Mouse (Mus musculus) heart, embryonic 15.5 days (tissue): Measurements from ENCODE around the gene Edc3. TPM values are rescaled to one million over a fixed set of nuclear protein-coding genes. Genes with fewer than 3 reads are reported as not detected.

ENCODE experiments used
- ATAC-seq: fragments of 200-750 bp; cut with Nextera tagmentation; replicated peaks from 2 replicates; pipeline ENCODE4 v1.8.0; 2017; ENCODE audit warnings: low read depth, moderate TSS enrichment; ENCODE audit not compliant: insufficient number of reproducible peaks, insufficient read depth, low FRiP score
- H3K27ac ChIP-seq: fragments of 300-500 bp; sonication (generic); 2 replicates; pipeline ENCODE4 v1.5.1; 2015; ENCODE audit warnings: mild to moderate bottlenecking, inconsistent platforms
- H3K27me3 ChIP-seq: fragments of 300-500 bp; sonication (generic); 2 replicates; pipeline ENCODE4 v1.6.1; 2015; ENCODE audit warnings: inconsistent platforms
- H3K36me3 ChIP-seq: fragments of 300-500 bp; sonication (generic); 2 replicates; pipeline ENCODE4 v1.6.1; 2015; ENCODE audit warnings: mild to moderate bottlenecking, inconsistent platforms
- H3K4me1 ChIP-seq: fragments of 300-500 bp; sonication (generic); replicated peaks from 2 replicates; pipeline ENCODE4 v1.6.1; 2015; ENCODE audit warnings: inconsistent platforms
- H3K4me2 ChIP-seq: fragments of 300-500 bp; sonication (generic); 2 replicates; pipeline ENCODE4 v1.6.1; 2015; ENCODE audit warnings: inconsistent platforms, mild to moderate bottlenecking, moderate library complexity
- H3K4me3 ChIP-seq: fragments of 300-500 bp; sonication (generic); 2 replicates; pipeline ENCODE4 v1.5.1; 2015; ENCODE audit warnings: mild to moderate bottlenecking, inconsistent platforms
- H3K9ac ChIP-seq: fragments of 300-500 bp; sonication (generic); 2 replicates; pipeline ENCODE4 v1.6.1; 2015; ENCODE audit warnings: mild to moderate bottlenecking, inconsistent platforms
- H3K9me3 ChIP-seq: fragments of 300-500 bp; sonication (generic); replicated peaks from 2 replicates; pipeline ENCODE4 v1.6.1; 2016; ENCODE audit warnings: inconsistent platforms
- WGBS: fragments of 180-500 bp; shearing (Covaris S2); methylation state at CpG from one replicate; pipeline ENCODE4 v1.1.7; 2015; ENCODE audit warnings: mixed read lengths; 5-methylcytosine and 5-hydroxymethylcytosine counted together
- polyA plus RNA-seq: library from polyadenylated mRNA; unstranded; fragments of >200 nt; fragmentation: Nextera tagmentation; extraction: Ambion mirVana; gene quantifications from 2 replicates; pipeline ENCODE4 v1.2.1, GENCODE M21; 2015

The Edc3 gene
- polyA plus RNA-seq, 1 experiment from 2014 or later = 13.5 TPM

DNA sequence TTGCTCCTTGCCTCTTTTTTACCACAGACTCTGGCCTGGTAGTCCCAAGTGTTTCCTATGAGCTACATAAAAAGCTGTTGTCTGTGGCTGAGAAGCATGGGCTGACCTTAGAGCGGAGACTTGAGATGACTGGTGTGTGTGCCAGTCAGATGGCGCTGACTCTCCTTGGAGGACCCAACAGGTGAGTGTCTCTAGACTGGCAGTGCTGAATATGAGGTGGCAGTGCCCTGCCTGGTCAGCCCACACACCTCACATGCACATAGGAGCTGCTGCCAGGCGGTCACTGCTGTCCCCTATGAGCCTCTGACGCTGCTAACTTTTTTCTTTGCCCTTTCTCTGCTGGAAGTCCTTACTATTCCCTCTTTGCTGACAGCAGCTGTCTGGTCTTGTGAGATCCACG lies 31.5 kb downstream of the Edc3 start:
- H3K27ac ChIP-seq = no peak overlapping the region
- peaks cover 9% of the 10 kb centered on the region; the same call in 1 of the 2 replicates for H3K36me3 ChIP-seq
- 89% methylated on average over 5 of the region's 5 CpGs for WGBS
- H3K27me3 ChIP-seq = no peaks in the 10 kb centered on the region
- H3K4me2 ChIP-seq = no peak overlapping the region
- H3K4me1 ChIP-seq = peaks cover 8% of the 10 kb centered on the region; the same call in 1 of the 2 replicates
- H3K9me3 ChIP-seq = no peaks in the 10 kb centered on the region
- H3K9ac ChIP-seq = no peak overlapping the region
- no peak for ATAC-seq
- H3K4me3 ChIP-seq = no peak overlapping the region

- Histone ChIP-seq H3K4me2 (no peak overlapping the region), H3K9me3 (no peaks in the 10 kb centered on the region), H3K4me3 (no peak overlapping the region), H3K9ac (no peak overlapping the region), H3K4me1 (peaks cover 8% of the 10 kb centered on the region; the same call in 1 of the 2 replicates), H3K36me3 (peaks cover 50% of the 10 kb centered on the region), H3K27ac (no peak overlapping the region), H3K27me3 (no peaks in the 10 kb centered on the region)
- WGBS = 61% methylated on average over 3 of the region's 3 CpGs
- ATAC-seq = no peak
Observed at GRCm38 (mm10) chr9:57744462-57745091, 36.2 kb downstream of the Edc3 start.

- no peak for ATAC-seq
- 56% methylated on average over 1 of the region's 1 CpGs for WGBS
- H3K27ac ChIP-seq = 0 out of 2 replicates have a peak overlapping the region, but pooled peaks have one; percentile 5
- no peaks in the 10 kb centered on the region for H3K27me3 ChIP-seq
- H3K9ac ChIP-seq = no peak overlapping the region
- H3K4me1 ChIP-seq = peaks cover 8% of the 10 kb centered on the region; the same call in 1 of the 2 replicates
- H3K4me2 ChIP-seq = no peak overlapping the region
- H3K36me3 ChIP-seq = peaks cover 70% of the 10 kb centered on the region
- no peak overlapping the region for H3K4me3 ChIP-seq
- H3K9me3 ChIP-seq = no peaks in the 10 kb centered on the region
Observed at GRCm38 (mm10) chr9:57747067-57747466, 38.7 kb downstream of the Edc3 start.

GRCm38 (mm10) chr9:57748137-57748536 lies 39.8 kb downstream of the Edc3 start:
- peaks cover 8% of the 10 kb centered on the region; the same call in 1 of the 2 replicates for H3K4me1 ChIP-seq
- peaks cover 81% of the 10 kb centered on the region for H3K36me3 ChIP-seq
- no peaks in the 10 kb centered on the region for H3K9me3 ChIP-seq
- no peaks in the 10 kb centered on the region for H3K27me3 ChIP-seq
- H3K9ac ChIP-seq = no peak overlapping the region
- 0 out of 2 replicates have a peak overlapping the region, but pooled peaks have one; percentile 5 for H3K27ac ChIP-seq
- H3K4me3 ChIP-seq = no peak overlapping the region
- H3K4me2 ChIP-seq = no peak overlapping the region
- no peak for ATAC-seq
- WGBS = 80% methylated on average over 6 of the region's 6 CpGs

- Histone ChIP-seq H3K36me3 (peaks cover 88% of the 10 kb centered on the region), H3K27me3 (no peaks in the 10 kb centered on the region), H3K4me3 (no peak overlapping the region), H3K9ac (no peak overlapping the region), H3K4me2 (no peak overlapping the region), H3K27ac (no peak overlapping the region), H3K4me1 (peaks cover 8% of the 10 kb centered on the region; the same call in 1 of the 2 replicates), H3K9me3 (no peaks in the 10 kb centered on the region)
- WGBS = 13% methylated on average over 1 of the region's 1 CpGs
- no peak for ATAC-seq
Observed at GRCm38 (mm10) chr9:57748831-57749230, 40.5 kb downstream of the Edc3 start.

GRCm38 (mm10) chr9:57750901-57751300 lies 42.6 kb downstream of the Edc3 start:
- Histone ChIP-seq H3K27me3 (no peaks in the 10 kb centered on the region), H3K4me2 (no peak overlapping the region), H3K9me3 (no peaks in the 10 kb centered on the region), H3K36me3 (peaks cover 97% of the 10 kb centered on the region), H3K9ac (no peak overlapping the region), H3K4me3 (no peak overlapping the region), H3K4me1 (peaks cover 8% of the 10 kb centered on the region; the same call in 1 of the 2 replicates), H3K27ac (no peak overlapping the region)
- 88% methylated on average over 7 of the region's 7 CpGs for WGBS
- no peak for ATAC-seq

DNA sequence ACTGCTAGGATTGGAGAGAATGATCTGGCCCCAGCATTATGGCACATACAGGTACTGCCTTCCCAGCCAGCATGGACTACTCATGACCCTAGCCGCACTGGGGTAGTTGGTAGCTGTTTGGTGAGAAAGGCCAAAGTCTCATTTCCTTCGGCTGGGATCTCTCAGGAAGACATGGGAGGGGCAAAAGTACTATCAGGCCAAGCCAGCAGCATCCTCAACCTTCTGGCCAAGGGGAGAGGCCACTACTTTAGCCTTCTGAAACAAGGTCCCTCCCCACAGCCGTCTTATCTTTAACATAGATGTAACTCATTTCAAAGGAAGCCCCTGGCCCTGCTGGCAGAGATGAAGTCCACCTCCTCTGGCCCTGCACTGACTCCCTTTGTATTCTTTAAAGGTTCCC lies 49.2 kb downstream of the Edc3 start:
- 71% methylated on average over 3 of the region's 3 CpGs for WGBS

DNA sequence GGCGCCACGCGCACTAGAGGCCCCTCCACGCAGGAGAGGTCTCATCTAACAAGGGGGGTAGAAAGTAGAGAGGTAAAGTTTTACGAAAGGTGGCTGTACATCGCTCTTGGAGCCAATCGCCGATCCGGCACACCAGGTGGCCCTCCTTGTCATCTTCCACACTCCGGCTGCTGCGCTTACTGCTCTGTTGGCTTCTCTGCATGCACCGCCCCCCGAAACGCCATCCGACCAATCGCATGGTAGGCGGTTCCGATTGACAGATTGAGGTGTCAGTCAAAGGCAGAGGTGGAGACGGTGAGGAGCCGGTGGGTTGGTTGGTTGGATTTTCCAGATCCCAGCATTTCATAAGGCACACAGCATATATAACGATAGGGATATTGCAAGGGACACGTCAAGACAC lies 50.2 kb downstream of the Edc3 start:
- peaks cover 74% of the 10 kb centered on the region for H3K36me3 ChIP-seq

More for the DNA sequence above, 49.2 kb downstream of the Edc3 start:
- Histone ChIP-seq H3K9me3 (no peaks in the 10 kb centered on the region), H3K27ac (no peak overlapping the region), H3K4me3 (no peak overlapping the region), H3K9ac (no peak overlapping the region), H3K4me1 (peaks cover 25% of the 10 kb centered on the region), H3K4me2 (no peak overlapping the region), H3K36me3 (peaks cover 83% of the 10 kb centered on the region), H3K27me3 (no peaks in the 10 kb centered on the region)
- ATAC-seq = no peak

GRCm38 (mm10) chr9:57759289-57759688 lies 50.9 kb downstream of the Edc3 start:
- WGBS = 16% methylated on average over 6 of the region's 6 CpGs
- peaks cover 40% of the 10 kb centered on the region for H3K4me1 ChIP-seq
- no peak; the same call in 1 of the 2 replicates for ATAC-seq
- H3K4me2 ChIP-seq = no peak overlapping the region
- no peak overlapping the region for H3K9ac ChIP-seq
- no peaks in the 10 kb centered on the region for H3K9me3 ChIP-seq
- H3K27ac ChIP-seq = 0 out of 2 replicates have a peak overlapping the region, but pooled peaks have one; percentile 8
- peaks cover 66% of the 10 kb centered on the region for H3K36me3 ChIP-seq
- H3K27me3 ChIP-seq = no peaks in the 10 kb centered on the region
- no peak overlapping the region for H3K4me3 ChIP-seq

More for the DNA sequence above, 50.2 kb downstream of the Edc3 start:
- H3K9ac ChIP-seq = no peak overlapping the region
- H3K4me1 ChIP-seq = peaks cover 34% of the 10 kb centered on the region
- H3K27me3 ChIP-seq = no peaks in the 10 kb centered on the region
- H3K27ac ChIP-seq = no peak overlapping the region
- H3K4me3 ChIP-seq = no peak overlapping the region
- 89% methylated on average over 22 of the region's 22 CpGs for WGBS
- ATAC-seq = no peak
- H3K9me3 ChIP-seq = no peaks in the 10 kb centered on the region
- H3K4me2 ChIP-seq = no peak overlapping the region

DNA sequence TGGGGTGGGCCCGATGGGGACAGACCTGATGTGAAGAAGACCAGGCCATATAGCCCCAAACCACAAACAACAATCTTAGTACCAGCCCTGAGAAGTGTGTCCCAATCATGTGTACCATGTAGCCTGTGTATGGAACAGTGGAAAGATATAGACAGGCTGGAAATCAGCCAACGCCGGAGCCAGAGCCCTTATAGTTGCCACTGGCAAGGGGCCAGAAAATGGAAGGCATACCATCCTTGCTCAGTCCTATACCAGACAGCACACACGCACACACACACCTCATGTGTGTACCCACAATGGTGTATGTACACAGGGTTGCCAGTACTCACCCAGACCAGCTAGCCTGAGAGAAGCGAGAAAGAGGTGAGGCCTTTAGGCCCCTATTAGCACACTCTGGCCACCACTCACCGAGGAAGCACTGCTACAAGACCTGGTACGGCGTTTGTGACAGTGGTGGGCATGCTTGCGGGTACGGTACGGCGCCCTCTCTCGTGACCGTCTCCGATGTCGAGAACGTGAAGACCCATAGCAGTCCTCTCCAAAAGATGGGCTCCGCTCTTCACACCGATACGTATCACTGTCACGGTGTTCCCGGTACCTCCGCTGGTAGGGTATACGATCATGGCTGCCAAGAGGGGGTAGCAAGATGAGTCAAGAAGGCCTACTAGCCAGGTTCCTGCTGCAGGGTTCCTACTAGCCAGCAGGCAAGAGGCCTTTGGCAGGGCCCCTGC lies 52.2 kb downstream of the Edc3 start:
- ATAC-seq = no peak
- no peak overlapping the region for H3K9ac ChIP-seq
- H3K4me1 ChIP-seq = peaks cover 40% of the 10 kb centered on the region
- peaks cover 53% of the 10 kb centered on the region for H3K36me3 ChIP-seq
- H3K27ac ChIP-seq = no peak overlapping the region
- no peak overlapping the region for H3K4me2 ChIP-seq
- 91% methylated on average over 24 of the region's 24 CpGs for WGBS
- H3K27me3 ChIP-seq = no peaks in the 10 kb centered on the region
- no peak overlapping the region for H3K4me3 ChIP-seq
- no peaks in the 10 kb centered on the region for H3K9me3 ChIP-seq

- no peak for ATAC-seq
- Histone ChIP-seq H3K4me3 (peak overlapping the region; percentile 16), H3K9me3 (no peaks in the 10 kb centered on the region), H3K27ac (peak overlapping the region; percentile 99; the same call in 1 of the 2 replicates), H3K9ac (no peak overlapping the region), H3K4me2 (peak overlapping the region; percentile 92), H3K4me1 (peaks cover 50% of the 10 kb centered on the region), H3K36me3 (peaks cover 44% of the 10 kb centered on the region), H3K27me3 (no peaks in the 10 kb centered on the region)
- 85% methylated on average over 13 of the region's 13 CpGs for WGBS
Observed at GRCm38 (mm10) chr9:57761563-57762551, 53.5 kb downstream of the Edc3 start.
